Mouse (Mus musculus) neural tube, postnatal 0 days (tissue): Measurements from ENCODE around the gene 2610002M06Rik. TPM values are rescaled to one million over a fixed set of nuclear protein-coding genes. Genes with fewer than 3 reads are reported as not detected.

Experiments
- polyA plus RNA-seq: library from polyadenylated mRNA; unstranded; fragments of >200 nt; fragmentation: Nextera tagmentation; extraction: Ambion mirVana; gene quantifications from 2 replicates; pipeline ENCODE4 v1.2.1, GENCODE M21; 2015

2610002M06Rik gene
- 17.2 and 18.1 TPM in 2 replicates for polyA plus RNA-seq

DNA sequence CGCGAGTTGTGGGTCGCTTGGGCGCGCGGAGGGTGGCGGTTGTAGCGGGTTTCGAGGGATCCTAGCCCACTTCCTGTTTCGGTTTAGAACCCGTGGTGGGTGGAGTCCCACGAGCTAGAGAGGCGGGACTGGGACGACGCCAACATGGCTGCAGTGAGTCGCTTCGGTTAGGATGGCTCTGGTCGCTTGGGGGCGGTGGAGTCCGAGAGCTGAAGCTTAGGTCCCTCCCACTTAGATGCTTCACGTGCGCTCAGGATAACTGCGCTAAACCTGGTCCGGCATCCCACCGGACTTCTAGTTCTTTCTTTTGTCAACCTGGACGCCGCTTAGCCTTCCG lies at the start of gene 2610002M06Rik:
2610002M06Rik (minus strand) TSS at position 117 of the 337 bp plus-strand sequence.

DNA sequence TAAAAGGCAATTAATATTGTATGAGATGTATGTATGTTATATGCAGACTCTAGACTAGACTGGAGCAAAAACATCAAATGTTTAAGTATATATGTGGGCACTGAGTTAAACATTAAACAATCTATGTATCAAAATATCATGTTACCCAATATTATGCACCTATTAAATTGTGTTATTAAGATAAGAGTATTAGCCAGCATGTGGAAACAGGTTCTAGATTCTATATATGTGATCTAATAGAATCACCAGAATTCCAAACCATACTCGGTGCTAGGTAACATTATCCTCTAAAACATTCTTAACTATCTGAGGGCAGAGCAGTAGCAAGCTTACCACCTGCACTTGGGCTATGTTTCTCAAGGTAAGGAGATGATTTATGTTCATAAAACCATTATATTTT lies 23.8 kb downstream of the 2610002M06Rik start, which contains the start of gene Tent5d:
Tent5d (plus strand) TSS at position 301 of the 400 bp plus-strand sequence.

Other genes starting within 250 kb of the 2610002M06Rik start
- gene Tbx22, start 148.4 kb downstream of the 2610002M06Rik start, polyA plus RNA-seq: 0.12 TPM in 1 of 2 replicates, not detected in the other
- not detected in 2 replicates for gene Tent5d, start 23.7 kb downstream of the 2610002M06Rik start, polyA plus RNA-seq
- gene Gm732, start 132.1 kb upstream of the 2610002M06Rik start, polyA plus RNA-seq: not detected in 2 replicates